Mouse (Mus musculus): ENCODE results near the gene Bdkrb1. TPM values are rescaled to one million over a fixed set of nuclear protein-coding genes. Genes with fewer than 3 reads are reported as not detected.

The Bdkrb1 gene
- total RNA-seq, 2 experiments from 2014 or later: not detected

DNA sequence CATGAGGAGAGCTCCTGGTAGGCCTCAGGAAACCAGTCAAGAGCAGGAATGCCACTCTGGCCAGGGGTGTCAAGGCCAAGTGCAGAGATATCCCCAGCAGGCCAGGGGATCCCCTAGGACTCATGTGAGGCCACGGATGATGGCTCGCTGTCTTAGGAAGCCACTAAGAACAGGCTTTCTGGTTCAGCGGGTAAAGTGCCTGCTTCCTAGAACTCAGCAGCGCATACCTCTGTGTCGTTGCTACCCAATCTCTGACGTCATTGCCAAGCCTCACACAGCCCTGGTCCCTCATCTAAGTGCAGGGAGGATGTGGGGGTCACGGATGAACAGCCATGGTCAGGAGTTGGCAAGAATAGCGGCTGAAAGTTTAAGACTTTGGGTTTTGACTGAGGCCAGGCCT, 5.8 kb upstream of the Bdkrb1 start:
- no peak for ATAC-seq (ENCODE audit: poor library complexity, severe bottlenecking)

DNA sequence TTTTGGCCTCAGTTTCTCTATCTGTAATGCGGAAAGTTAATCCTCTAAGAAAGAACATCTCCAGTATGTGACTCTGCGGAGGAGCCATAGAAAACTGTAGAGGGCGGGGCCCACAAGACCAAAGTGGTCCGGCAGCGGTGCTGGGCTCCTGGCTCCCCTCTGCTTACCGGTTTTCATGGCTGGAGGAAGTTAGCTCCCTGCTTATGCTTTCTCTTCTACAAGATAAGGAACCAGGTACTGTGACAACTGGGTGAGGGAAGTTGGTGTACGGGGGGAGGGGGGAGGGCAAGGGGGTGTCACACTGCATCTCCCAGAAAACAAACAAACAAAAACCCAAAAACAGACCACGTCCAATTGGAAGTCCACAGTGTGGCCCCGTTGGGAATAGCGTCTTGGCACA, 4.4 kb upstream of the Bdkrb1 start:
- peak; percentile 69 for ATAC-seq (ENCODE audit: poor library complexity, severe bottlenecking)

DNA sequence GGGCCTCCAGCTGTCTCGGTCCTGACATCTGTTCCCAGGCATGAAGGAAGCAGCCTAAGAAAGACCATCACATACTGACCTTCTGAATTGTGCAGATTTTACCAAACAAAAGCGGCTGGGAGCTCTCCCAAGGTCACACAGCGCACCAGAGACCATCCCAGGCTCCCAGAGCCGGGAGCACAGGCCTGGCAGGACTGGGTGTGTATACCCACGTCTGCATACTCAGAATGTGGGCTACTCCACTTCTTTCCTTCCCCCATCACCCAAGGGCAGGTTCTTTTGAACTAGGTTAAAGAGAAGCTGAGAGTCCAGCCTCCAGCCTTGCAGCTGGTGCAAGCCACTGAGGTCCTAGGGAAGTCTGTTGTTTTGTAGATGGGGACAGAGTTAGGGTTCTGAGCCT, 3.8 kb upstream of the Bdkrb1 start:
- no peak for ATAC-seq (ENCODE audit: poor library complexity, severe bottlenecking)

DNA sequence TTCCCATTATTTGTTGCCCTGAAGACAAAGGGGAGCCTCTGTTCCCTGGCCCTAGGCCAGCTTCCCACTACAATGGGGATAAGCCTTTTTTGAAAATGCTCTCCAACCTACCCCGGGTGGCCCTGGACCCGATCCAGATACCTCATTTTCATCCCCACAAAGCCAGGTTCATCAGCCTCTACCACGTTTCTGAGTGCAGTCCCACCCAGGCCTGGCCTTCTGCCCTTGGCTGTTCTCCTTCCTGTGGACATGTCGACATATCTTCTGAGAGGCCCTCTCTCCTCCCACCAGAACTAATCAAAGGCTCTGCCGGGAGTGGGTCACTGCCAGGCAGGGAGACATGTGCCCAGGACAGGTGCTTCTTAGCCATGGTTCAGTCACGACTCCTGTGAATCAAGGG, 1.3 kb upstream of the Bdkrb1 start:
- no peak for ATAC-seq (ENCODE audit: poor library complexity, severe bottlenecking)

DNA sequence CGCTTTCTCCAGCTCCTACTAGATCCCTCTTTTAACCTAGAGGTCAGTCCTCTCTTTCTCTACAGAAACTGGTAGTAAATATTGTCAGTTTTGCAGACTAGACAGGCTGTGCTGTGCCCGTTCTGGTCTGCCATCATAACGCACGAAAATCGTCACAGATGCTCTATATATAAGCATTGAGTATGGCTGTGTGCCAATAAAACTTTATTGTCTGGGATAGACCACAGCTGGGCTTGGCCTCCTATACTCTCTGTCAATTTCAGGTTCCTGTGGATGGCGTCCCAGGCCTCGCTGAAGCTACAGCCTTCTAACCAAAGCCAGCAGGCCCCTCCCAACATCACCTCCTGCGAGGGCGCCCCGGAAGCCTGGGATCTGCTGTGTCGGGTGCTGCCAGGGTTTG, 1.0 kb downstream of the Bdkrb1 start:
- ATAC-seq (ENCODE audit: poor library complexity, severe bottlenecking): no peak

DNA sequence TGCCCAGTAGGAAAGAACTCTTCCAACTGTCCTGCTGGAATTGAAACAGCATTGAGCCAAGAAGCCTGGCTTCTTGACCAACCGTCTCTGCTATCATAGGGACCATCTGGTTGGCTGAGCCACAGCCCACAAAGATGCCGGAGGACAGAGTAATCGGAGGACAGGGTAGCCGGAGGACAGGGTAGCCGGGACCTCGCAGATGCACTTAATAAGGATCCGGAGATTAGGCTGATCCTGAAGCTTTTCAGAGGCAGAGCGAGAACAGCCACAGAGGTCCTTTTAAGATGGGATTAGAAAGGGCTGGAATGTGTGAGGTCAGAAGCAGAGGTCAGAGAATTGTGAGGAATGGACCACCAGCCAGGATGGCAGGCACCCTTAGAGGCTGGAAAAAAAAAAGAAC, 2.3 kb downstream of the Bdkrb1 start:
- no peak for ATAC-seq (ENCODE audit: poor library complexity, severe bottlenecking)

DNA sequence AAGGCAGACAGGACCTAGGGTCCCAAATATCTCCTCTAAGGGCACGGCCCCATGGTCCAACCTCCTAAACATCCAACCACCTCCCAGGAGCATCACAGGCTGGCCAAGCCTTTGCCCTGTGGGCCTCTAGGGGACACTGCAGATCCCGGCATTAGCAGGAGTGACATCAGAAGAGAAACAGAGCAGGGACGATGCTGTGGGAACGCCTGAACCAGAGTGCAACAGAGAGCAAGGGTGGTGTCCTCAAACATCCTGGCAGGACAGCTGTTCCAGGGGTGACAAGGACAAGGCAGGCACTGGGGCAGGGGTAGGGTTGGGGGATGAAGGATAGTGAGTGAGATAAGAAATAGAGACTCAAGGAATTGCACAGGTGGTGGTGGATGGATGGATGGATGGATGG, 4.0 kb downstream of the Bdkrb1 start:
- ATAC-seq (ENCODE audit: poor library complexity, severe bottlenecking): no peak

DNA sequence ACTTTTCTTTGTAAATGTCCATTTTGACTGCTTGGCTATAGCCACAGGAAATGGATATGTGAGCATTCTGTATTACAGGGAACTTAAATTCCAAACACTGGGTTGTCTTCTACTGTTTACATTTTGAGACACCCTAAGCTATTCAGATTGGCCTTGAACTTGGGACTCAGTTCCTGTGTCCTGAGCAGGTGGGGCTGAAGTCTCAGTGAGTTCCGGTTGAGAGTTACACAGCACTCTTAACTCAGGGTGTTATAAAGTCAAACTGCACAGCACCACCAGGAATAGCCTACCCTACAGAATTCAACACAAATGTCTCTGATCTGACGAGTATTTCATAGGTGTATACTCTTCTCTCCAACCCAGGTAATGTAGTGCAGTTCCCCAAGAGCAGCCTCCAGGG, 8.2 kb downstream of the Bdkrb1 start:
- ATAC-seq (ENCODE audit: poor library complexity, severe bottlenecking): no peak

DNA sequence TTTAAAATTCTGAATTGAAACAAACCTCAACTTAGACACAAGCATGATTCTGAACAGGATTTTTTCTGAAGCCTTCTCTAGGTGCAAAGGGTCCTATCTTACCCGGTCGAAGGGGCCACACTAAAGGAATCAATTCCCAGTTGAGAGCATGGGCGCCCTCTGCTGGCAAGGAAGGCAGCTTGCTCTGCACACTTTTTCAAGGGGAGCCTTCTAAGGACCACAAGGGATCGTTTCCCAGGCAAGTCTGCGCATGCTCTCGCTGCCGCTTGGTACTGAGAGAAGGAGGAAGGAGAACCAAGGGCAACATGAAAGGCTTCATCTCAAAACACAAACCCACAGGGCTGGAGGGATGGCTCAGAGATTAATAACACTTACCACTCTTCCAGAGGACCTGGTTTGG, 8.9 kb downstream of the Bdkrb1 start:
- peak; percentile 49 for ATAC-seq (ENCODE audit: poor library complexity, severe bottlenecking)

DNA sequence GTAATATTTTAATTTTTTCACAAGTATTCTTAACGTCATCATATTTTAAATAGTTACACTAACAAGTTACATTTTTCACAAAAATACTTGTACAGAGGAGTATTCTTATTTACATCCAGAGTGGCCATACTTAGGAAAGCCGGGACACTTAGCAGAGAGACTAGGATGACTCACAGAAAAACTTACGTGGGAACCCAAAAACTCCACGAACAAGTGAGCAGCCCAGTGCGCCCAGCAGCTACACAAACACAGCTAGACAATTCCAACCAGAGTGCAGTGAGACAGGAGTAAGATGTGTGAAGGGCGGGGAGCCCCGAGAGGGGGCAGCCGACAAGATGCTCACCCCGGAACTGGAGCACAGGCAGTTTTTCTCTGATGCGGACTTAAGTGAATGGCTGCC, 10.7 kb downstream of the Bdkrb1 start:
- no peak for ATAC-seq (ENCODE audit: poor library complexity, severe bottlenecking)

DNA sequence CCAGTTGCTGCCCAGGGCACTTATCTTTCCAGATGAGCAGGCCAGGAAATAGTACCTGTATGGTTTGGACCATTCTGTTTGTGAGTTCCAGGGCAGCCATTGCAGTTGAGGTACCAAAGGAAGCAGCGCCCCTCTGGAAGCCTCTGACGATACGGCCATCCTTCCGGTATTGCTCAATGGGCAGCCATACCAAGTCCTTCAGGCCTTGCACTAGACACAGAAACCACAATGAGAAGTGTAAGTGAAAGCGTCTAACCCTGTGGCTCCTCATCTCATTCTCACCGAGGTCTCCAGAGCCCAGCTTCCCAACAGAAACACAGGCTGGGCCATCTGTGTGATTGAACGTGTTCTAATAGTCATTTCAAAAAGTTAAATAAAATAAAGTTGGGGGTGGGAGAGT, 19.2 kb downstream of the Bdkrb1 start:
- ATAC-seq (ENCODE audit: poor library complexity, severe bottlenecking): peak; percentile 98

DNA sequence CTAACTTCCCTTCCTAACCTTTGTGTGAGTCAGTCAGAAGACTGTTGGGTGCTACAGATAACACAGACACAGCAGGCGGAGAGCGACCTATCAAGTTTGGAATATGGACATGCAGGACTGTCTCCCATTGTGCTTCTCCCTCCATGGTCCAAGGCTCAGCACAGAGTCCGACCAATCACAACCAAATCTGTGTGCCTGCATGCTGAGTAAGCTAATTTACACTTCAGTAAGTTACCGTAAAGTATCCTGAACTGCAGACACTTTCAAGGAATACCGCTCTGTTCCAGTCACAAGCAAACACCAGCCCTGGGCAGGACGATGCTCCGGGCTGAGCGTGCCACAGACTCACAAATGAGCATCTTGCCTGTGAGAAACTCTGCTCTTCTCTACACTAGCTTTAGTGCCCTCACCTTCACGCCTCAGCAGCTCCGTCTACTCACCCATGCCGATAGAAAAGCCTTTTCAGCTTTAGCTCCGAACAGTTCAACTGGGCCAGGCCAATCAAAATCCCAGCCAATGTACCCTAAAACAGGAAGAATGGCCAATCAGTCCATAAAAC, 20.2 kb downstream of the Bdkrb1 start:
- ATAC-seq (ENCODE audit: poor library complexity, severe bottlenecking): no peak

DNA sequence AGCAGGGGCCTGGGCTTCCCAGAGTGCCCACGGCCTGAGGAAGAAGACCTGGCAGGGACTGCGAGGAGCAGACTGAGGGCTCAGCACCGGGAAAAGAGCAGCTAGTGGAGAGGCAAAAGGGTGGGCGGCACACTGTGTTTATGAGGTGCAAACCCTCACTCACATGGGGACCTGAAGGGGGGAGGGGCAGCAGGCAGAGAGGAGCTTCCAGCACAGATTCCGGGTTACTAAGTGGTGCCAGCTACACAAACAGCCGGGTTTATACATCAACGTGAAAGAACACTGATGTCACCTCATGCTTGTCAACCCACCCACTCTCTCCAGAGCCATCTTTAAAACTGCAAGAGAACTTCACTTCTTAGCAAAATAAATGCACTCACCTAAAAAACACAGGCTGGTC, 22.9 kb downstream of the Bdkrb1 start:
- ATAC-seq (ENCODE audit: poor library complexity, severe bottlenecking): no peak

DNA sequence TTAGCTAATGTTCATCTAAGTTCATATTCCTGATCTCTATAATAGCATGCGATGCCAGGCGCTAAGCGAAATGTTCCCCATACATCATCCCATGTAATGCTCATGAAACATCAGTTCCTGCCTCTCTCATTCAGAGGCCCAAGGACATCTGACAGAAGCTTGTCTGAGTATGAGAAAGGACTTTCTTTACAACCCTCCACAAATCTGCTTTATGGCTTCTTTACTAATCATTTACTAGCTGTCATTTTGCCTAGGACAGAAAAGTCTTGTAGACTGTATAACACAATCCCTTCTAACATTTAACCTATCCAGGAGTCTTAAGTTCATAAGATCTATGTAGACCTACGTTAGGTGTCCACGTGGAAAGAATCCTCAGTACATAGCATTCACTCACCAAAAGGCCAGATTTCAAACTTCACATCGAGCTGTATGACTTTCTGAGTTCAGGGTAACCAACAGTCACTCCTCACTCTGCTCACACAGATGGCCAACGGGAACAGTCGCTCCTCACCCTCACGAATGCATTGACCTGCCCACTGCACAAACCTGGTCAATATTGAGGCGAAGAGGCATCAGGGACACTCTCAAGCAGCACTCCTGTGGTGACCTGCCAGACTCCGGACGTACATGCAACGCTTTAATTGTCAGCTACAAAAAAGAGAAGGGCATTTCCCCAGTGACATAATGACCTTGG, 31.6 kb downstream of the Bdkrb1 start:
- ATAC-seq (ENCODE audit: poor library complexity, severe bottlenecking): no peak

DNA sequence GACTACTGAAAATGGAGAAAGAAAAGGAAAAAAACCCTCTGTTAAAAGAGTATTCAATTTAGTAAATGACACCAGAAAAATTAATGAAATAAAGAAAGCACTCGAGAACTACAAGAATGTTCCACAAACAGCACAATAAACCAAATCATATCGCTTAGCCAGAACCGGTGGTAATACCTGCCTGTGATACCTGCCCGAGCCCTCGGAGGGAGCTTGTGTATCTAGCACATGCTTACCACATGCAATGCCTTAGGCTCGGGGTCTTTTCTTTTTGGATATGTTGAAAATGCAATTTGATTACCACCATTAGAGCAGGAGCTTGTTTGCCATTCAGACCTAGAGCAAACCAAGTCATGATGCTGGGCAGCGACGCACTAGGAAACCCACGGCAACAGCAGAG, 33.7 kb downstream of the Bdkrb1 start:
- ATAC-seq (ENCODE audit: poor library complexity, severe bottlenecking): no peak

DNA sequence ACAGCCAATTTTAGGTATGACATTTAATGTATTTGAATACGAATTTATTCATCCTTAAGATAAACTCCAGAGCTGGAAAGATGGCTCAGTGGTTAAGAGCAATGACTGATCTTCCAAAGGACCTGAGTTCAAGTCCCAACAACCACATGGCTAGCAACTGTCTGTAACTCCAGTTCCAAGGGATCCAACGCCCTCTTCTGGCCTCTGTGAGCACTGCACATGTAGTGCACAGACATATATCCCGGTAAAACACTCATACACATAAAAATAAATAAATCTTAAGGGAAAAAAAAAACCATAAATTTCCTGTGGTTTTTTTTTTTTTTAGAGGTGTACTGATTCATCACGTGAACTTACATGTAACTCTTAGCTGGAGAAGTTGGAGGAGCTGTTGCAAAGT, 34.7 kb downstream of the Bdkrb1 start:
- ATAC-seq (ENCODE audit: poor library complexity, severe bottlenecking): no peak

DNA sequence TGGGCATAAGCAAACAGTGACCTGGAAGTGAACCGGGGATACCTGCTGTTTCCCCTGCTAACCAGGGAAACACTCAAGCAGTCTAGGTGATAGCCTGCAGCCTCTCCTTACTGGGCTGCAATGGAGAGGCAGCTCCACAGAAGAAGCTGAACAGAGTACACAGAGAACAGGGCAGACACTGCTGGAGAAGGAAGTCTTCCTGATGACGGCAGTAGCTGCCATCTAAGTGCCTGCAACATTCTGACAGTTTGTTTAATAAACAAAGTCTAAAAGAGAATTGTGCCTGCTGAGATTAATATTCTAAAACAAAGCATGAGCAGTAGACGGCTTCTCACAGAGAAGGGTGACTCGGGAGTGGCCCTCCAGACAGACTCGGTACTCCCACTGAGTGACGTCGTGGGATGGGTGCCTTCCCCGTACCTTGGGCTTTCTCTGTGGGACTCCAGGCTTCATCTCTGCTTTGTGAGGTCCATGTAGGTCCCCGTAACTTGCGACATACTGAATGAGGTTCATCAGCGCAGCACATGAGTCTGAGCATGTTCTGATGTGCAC, 40.0 kb downstream of the Bdkrb1 start:
- no peak for ATAC-seq (ENCODE audit: poor library complexity, severe bottlenecking)

Other genes starting within 250 kb of the Bdkrb1 start
- not detected in 2 replicates for gene D430019H16Rik, start 149.2 kb upstream of the Bdkrb1 start, total RNA-seq (2015)
- 0.04 TPM in 1 of 2 replicates, not detected in the other for gene D430019H16Rik, start 149.2 kb upstream of the Bdkrb1 start, total RNA-seq (2017)
- gene Bdkrb2, start 39.9 kb upstream of the Bdkrb1 start, total RNA-seq (2015): not detected in 2 replicates
- gene Bdkrb2, start 39.9 kb upstream of the Bdkrb1 start, total RNA-seq (2017): not detected in 2 replicates
- gene Gskip, start 81.7 kb downstream of the Bdkrb1 start, total RNA-seq (2015): 20.7 and 26.4 TPM in 2 replicates
- 14.1 and 14.6 TPM in 2 replicates for gene Gskip, start 81.7 kb downstream of the Bdkrb1 start, total RNA-seq (2017)
- 16.2 and 16.5 TPM in 2 replicates for gene Atg2b, start 82.1 kb downstream of the Bdkrb1 start, total RNA-seq (2015)
- gene Atg2b, start 82.1 kb downstream of the Bdkrb1 start, total RNA-seq (2017): 14.1 and 14.7 TPM in 2 replicates
- 0.38 TPM in 1 of 2 replicates, not detected in the other for gene Ak7, start 102.9 kb downstream of the Bdkrb1 start, total RNA-seq (2015)
- gene Ak7, start 102.9 kb downstream of the Bdkrb1 start, total RNA-seq (2017): 0.07 TPM in 1 of 2 replicates, not detected in the other
- 218 and 251 TPM in 2 replicates for gene Papola, start 181.6 kb downstream of the Bdkrb1 start, total RNA-seq (2015)
- gene Papola, start 181.6 kb downstream of the Bdkrb1 start, total RNA-seq (2017): 129 and 148 TPM in 2 replicates